In the genomic region with DNA sequence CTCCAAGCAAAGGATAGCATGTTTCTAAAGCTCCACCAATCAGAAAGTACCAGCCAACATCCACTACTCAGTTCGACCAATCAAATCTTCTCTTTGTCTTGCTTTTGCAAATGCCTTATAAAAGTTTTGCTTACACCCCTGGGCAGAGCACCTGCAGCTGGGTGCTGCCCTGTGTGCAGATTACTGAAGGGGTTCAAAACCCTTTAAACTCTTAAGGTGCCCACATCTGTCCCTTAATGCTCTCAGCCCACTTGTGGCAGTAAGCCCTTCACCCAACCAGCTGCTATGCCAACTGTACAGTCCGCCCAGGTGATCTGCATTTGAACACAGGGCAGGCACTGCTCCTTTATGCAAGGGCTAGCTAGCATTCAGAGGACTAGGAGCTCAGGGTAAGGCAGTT, we compare ENCODE assay signal across 24 mouse cellular contexts. TPM values are rescaled to one million over a fixed set of nuclear protein-coding genes. Genes with fewer than 3 reads are reported as not detected.
DNase-seq lines count a peak whose midpoint lies in the region; ATAC-seq and TF ChIP-seq lines count a peak whose summit lies in the region.
"Had no signal": no experiment of that assay in that cellular context is flagged by ENCODE, and none has a peak within 500 bp of the region (broad histone marks: within the 10 kb centered on the region; RNA-seq: fewer than 3 reads in every experiment).

No protein-coding gene starts in this region.

- H3K9ac ChIP-seq in kidney, embryonic 15.5 days: no peak overlapping the region
- no peak overlapping the region for H3K9ac ChIP-seq in liver, postnatal 0 days (replicated peaks)
- H3K9ac ChIP-seq: embryonic facial prominence, embryonic 12.5 days; forebrain, embryonic 13.5 days; forebrain, embryonic 15.5 days; forebrain, postnatal 0 days had no signal

- H3K27ac ChIP-seq in kidney, embryonic 15.5 days: peak overlapping the region; percentile 78; the same call in 1 of the 2 replicates
- H3K27ac ChIP-seq in kidney, adult 2 months (ENCODE audit: insufficient read depth, low read depth, low read length): no peak overlapping the region
- H3K27ac ChIP-seq in limb, embryonic 10.5 days: peak overlapping the region; percentile 72
- no peak overlapping the region for H3K27ac ChIP-seq in liver, postnatal 0 days (ENCODE audit: low read depth)
- H3K27ac ChIP-seq: embryonic facial prominence, embryonic 10.5 days; embryonic facial prominence, embryonic 12.5 days; forebrain, embryonic 13.5 days; forebrain, embryonic 15.5 days had no signal

- no peak for TF ChIP-seq CTCF in kidney, adult 2 months (conservative IDR thresholded peaks at IDR 0.05; ENCODE audit: insufficient read depth, insufficient read length, low read depth, low read length)
- no peak for TF ChIP-seq CTCF in liver, postnatal 0 days (IDR thresholded peaks at IDR 0.05; ENCODE audit: low read depth)

- H3K27me3 ChIP-seq in kidney, embryonic 15.5 days: no peaks in the 10 kb centered on the region
- no peaks in the 10 kb centered on the region for H3K27me3 ChIP-seq in kidney, adult 2 months (replicated peaks; ENCODE audit: control insufficient read depth, insufficient read depth, low read length)
- H3K27me3 ChIP-seq in limb, embryonic 10.5 days (ENCODE audit: low read depth, poor library complexity, severe bottlenecking): no peaks in the 10 kb centered on the region
- no peaks in the 10 kb centered on the region for H3K27me3 ChIP-seq in liver, postnatal 0 days (ENCODE audit: insufficient read depth, low read length)
- H3K27me3 ChIP-seq: CH12.LX; embryonic facial prominence, embryonic 12.5 days; forebrain, embryonic 13.5 days; forebrain, embryonic 15.5 days; Patski had no signal

- 0 out of 2 replicates have a peak, but pooled peaks cover 10% of the 10 kb centered on the region for H3K4me1 ChIP-seq in kidney, embryonic 15.5 days
- H3K4me1 ChIP-seq in kidney, adult 2 months (ENCODE audit: control insufficient read depth, insufficient read depth, low read length): no peaks in the 10 kb centered on the region
- H3K4me1 ChIP-seq in limb, embryonic 10.5 days: peaks cover 24% of the 10 kb centered on the region
- H3K4me1 ChIP-seq in liver, postnatal 0 days (ENCODE audit: insufficient read depth): peaks cover under 1% of the 10 kb centered on the region; the same call in 1 of the 2 replicates

- 92% methylated on average over 2 of the region's 2 CpGs for WGBS in kidney, embryonic 15.5 days
- 90% methylated on average over 2 of the region's 2 CpGs for WGBS in kidney, adult 2 months
- 90% methylated on average over 2 of the region's 2 CpGs for WGBS in limb, embryonic 10.5 days
- WGBS in liver, postnatal 0 days (ENCODE audit: insufficient replicate concordance): 73% methylated on average over 2 of the region's 2 CpGs

- H3K36me3 ChIP-seq in kidney, embryonic 15.5 days: no peaks in the 10 kb centered on the region
- no peaks in the 10 kb centered on the region for H3K36me3 ChIP-seq in kidney, adult 2 months (ENCODE audit: control insufficient read depth, insufficient read depth, low read length)
- no peaks in the 10 kb centered on the region for H3K36me3 ChIP-seq in limb, embryonic 10.5 days
- H3K36me3 ChIP-seq in liver, postnatal 0 days (replicated peaks; ENCODE audit: insufficient read depth, low read length): no peaks in the 10 kb centered on the region
- H3K36me3 ChIP-seq: embryonic facial prominence, embryonic 10.5 days; embryonic facial prominence, embryonic 12.5 days; forebrain, embryonic 15.5 days; G1E had no signal

- no peak for ATAC-seq in kidney, embryonic 15.5 days (replicated peaks; ENCODE audit: low FRiP score)
- no peak for ATAC-seq in liver, postnatal 0 days
- ATAC-seq: activated CD4-positive, CD25-positive, alpha-beta regulatory T cell, adult 4 months; CD4-positive, CD25-positive, alpha-beta regulatory T cell, adult 4 months; forebrain, embryonic 13.5 days; forebrain, embryonic 15.5 days; forebrain, postnatal 0 days; Patski had no signal

- no peak for TF ChIP-seq POLR2A in kidney, adult 2 months (IDR thresholded peaks at IDR 0.05; ENCODE audit: low read depth, low read length)

- no peak for DNase-seq in kidney, adult 2 months
- DNase-seq in A20 (ENCODE audit: low read depth, low spot score): peak; percentile 79
- DNase-seq in limb, embryonic 10.5 days (ENCODE audit: low spot score): no peak
- DNase-seq in liver, postnatal 0 days: no peak
- DNase-seq: adrenal gland, adult 8-10 months; adrenal gland, postnatal 14 days; adrenal gland, postnatal 36 days; B cell, adult 2 months; cerebellum, adult 11-12 months; cerebellum, adult 2 months; cerebellum, adult 9-10 months; cerebellum, postnatal 10 days; cerebellum, postnatal 25 days; forebrain, postnatal 0 days had no signal

- no peak overlapping the region for H3K4me2 ChIP-seq in kidney, embryonic 15.5 days
- no peak overlapping the region for H3K4me2 ChIP-seq in liver, postnatal 0 days (ENCODE audit: low read depth, low read length)
- H3K4me2 ChIP-seq: embryonic facial prominence, embryonic 12.5 days; forebrain, embryonic 13.5 days; forebrain, embryonic 15.5 days had no signal

- H3K4me3 ChIP-seq in kidney, embryonic 15.5 days (replicated peaks): no peak overlapping the region
- H3K4me3 ChIP-seq in kidney, adult 2 months (ENCODE audit: insufficient read depth, low read depth, low read length): no peak overlapping the region
- no peak overlapping the region for H3K4me3 ChIP-seq in limb, embryonic 10.5 days
- no peak overlapping the region for H3K4me3 ChIP-seq in liver, postnatal 0 days (ENCODE audit: low read depth, low read length)
- H3K4me3 ChIP-seq: embryonic facial prominence, embryonic 10.5 days; embryonic facial prominence, embryonic 12.5 days; forebrain, embryonic 13.5 days; forebrain, embryonic 15.5 days had no signal

- TF ChIP-seq EP300 in liver, postnatal 0 days (IDR thresholded peaks at IDR 0.05; ENCODE audit: low read depth): no peak

- no peaks in the 10 kb centered on the region for H3K9me3 ChIP-seq in kidney, embryonic 15.5 days (replicated peaks)
- no peaks in the 10 kb centered on the region for H3K9me3 ChIP-seq in limb, embryonic 10.5 days (replicated peaks)
- no peaks in the 10 kb centered on the region for H3K9me3 ChIP-seq in liver, postnatal 0 days (ENCODE audit: low read length)
- H3K9me3 ChIP-seq: embryonic facial prominence, embryonic 10.5 days; embryonic facial prominence, embryonic 12.5 days; forebrain, embryonic 13.5 days; forebrain, embryonic 15.5 days; G1E had no signal

RNA-seq across cellular contexts. Expression of gene Rock2, which starts 34.9 kb away (rescaled TPM):
- 15.8 and 16.6 TPM in 2 replicates for polyA plus RNA-seq in kidney, embryonic 15.5 days (2015; fragmentation: Nextera tagmentation; extraction: Ambion mirVana)
- 4.4 and 5.9 TPM in 2 replicates for polyA plus RNA-seq in kidney, adult 2 months (2012; rRNA removed)
- 10.1 and 12.5 TPM in 2 replicates for polyA plus RNA-seq in limb, embryonic 10.5 days (2016; fragmentation: Nextera tagmentation; extraction: Ambion mirVana)
- 5.3 TPM in 2 replicates for polyA plus RNA-seq in liver, postnatal 0 days (2015; fragmentation: Nextera tagmentation; extraction: Ambion mirVana)

RNA-seq across cellular contexts. Expression of gene E2f6, which starts 49.0 kb away (rescaled TPM):
- polyA plus RNA-seq in kidney, embryonic 15.5 days (2015; fragmentation: Nextera tagmentation; extraction: Ambion mirVana): 44.5 and 46.5 TPM in 2 replicates
- polyA plus RNA-seq in kidney, adult 2 months (2012; rRNA removed): 14.7 and 15.5 TPM in 2 replicates
- 67.3 and 67.5 TPM in 2 replicates for polyA plus RNA-seq in limb, embryonic 10.5 days (2016; fragmentation: Nextera tagmentation; extraction: Ambion mirVana)
- 9.0 and 9.2 TPM in 2 replicates for polyA plus RNA-seq in liver, postnatal 0 days (2015; fragmentation: Nextera tagmentation; extraction: Ambion mirVana)

RNA-seq across cellular contexts. Expression of gene Greb1, which starts 59.1 kb away (rescaled TPM):
- polyA plus RNA-seq in kidney, embryonic 15.5 days (2015; fragmentation: Nextera tagmentation; extraction: Ambion mirVana): 4.3 and 6.1 TPM in 2 replicates
- polyA plus RNA-seq in kidney, adult 2 months (2012; rRNA removed): 0.59 and 0.94 TPM in 2 replicates
- polyA plus RNA-seq in limb, embryonic 10.5 days (2016; fragmentation: Nextera tagmentation; extraction: Ambion mirVana): 16.9 and 17.4 TPM in 2 replicates
- polyA plus RNA-seq in liver, postnatal 0 days (2015; fragmentation: Nextera tagmentation; extraction: Ambion mirVana): 0.12 and 0.22 TPM in 2 replicates
- polyA plus RNA-seq: G1E had no signal

Comparison
In these comparisons a context has a peak if more than half of its experiments do, and no peak if none do; other contexts are left out.
1. H3K27ac ChIP-seq: peak in kidney, embryonic 15.5 days (single experiment) and limb, embryonic 10.5 days (single experiment); none in kidney, adult 2 months (single experiment) and liver, postnatal 0 days (single experiment).